Mouse (Mus musculus): Measurements from ENCODE around the gene Exog. TPM values are rescaled to one million over a fixed set of nuclear protein-coding genes. Genes with fewer than 3 reads are reported as not detected.

Exog gene
- total RNA-seq (2021), result 1 to 10 TPM; 1.4 to 1.9 TPM
- long read RNA-seq, experiment 1, partial matches to known transcripts, result 0 of 2 reads
- long read RNA-seq, experiment 1, other reads (novel, unspliced or antisense), result 0 of 2 reads
- long read RNA-seq, experiment 2, partial matches to known transcripts, result 0 of 2 reads
- long read RNA-seq, experiment 2, other reads (novel, unspliced or antisense), result 1 of 2 reads

- peak; percentile 99 for DNase-seq
- intact Hi-C loops (cut with DNase I; ENCODE audit: low total_unique reads), result no loop called here
These were observed at the start of gene Exog for GRCm38 (mm10) chr9:119444738-119445429. TSS of gene Exog (plus strand) at chr9:119444943.

GRCm38 (mm10) chr9:119401351-119401750 is 43.4 kb upstream of the Exog start:
- no peak for DNase-seq
- intact Hi-C loops (cut with DNase I; ENCODE audit: low total_unique reads), result no loop called here

- intact Hi-C loops (cut with DNase I; ENCODE audit: low total_unique reads), result no loop called here
- DNase-seq, result peak; percentile 96
These were observed 42.9 kb upstream of the Exog start, which contains the start of gene Acvr2b for GRCm38 (mm10) chr9:119401801-119402214. TSS of gene Acvr2b (plus strand) at chr9:119402118.

GRCm38 (mm10) chr9:119402253-119403235 is 42.2 kb upstream of the Exog start:
- peak; percentile 49 for DNase-seq
- intact Hi-C loops (cut with DNase I; ENCODE audit: low total_unique reads), result no loop called here

GRCm38 (mm10) chr9:119403236-119403641 is 41.5 kb upstream of the Exog start:
- DNase-seq, result peak; percentile 46
- intact Hi-C loops (cut with DNase I; ENCODE audit: low total_unique reads), result no loop called here

- intact Hi-C loops (cut with DNase I; ENCODE audit: low total_unique reads), result no loop called here
- no peak for DNase-seq
These were observed 40.7 kb upstream of the Exog start for GRCm38 (mm10) chr9:119404090-119404489.

- DNase-seq, result peak; percentile 62
- intact Hi-C loops (cut with DNase I; ENCODE audit: low total_unique reads), result no loop called here
These were observed 36.9 kb upstream of the Exog start for GRCm38 (mm10) chr9:119407884-119408283.

DNA sequence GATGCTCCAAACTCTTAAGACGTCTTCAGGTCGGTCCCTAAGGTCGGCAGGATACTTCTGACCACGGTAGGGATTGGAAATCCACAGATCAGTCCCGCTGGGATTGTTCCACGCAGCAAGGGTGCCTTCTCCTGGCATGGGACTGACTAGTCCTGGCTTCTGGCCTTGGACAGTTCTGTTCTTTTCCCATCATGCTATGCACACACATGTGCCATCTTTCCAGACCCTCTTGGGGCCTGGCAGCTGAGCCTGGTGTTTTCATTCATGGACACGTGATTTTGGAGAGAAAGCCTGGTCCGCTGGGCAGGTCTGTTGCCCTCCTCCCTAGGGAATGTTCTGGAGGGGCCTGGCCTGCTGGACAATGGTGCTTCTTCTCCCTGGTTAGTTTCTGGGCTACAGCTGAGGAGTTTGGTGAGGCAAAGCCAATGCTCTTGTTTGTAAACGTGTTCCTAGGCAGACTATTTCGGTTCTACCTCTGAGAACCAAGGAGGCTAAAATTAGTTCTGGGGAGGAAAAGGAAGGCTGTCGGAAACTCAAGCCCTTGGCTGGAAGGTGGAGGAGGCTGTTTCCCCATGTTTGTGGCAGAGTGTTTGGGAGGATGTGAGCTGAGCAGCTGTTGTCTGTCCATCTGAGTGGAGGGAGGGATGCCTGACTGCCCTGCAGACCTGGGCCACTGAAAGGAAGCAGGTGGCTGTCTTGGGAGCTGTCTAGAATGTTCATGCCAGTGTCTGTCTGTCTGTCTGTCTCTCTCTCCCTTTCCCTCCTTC is 35.7 kb upstream of the Exog start:
- intact Hi-C loops (cut with DNase I; ENCODE audit: low total_unique reads), result no loop called here
- DNase-seq, result peak; percentile 60

- no peak for DNase-seq
- intact Hi-C loops (cut with DNase I; ENCODE audit: low total_unique reads), result no loop called here
These were observed 34.9 kb upstream of the Exog start for GRCm38 (mm10) chr9:119409864-119410263.

GRCm38 (mm10) chr9:119418025-119418424 is 26.7 kb upstream of the Exog start:
- intact Hi-C loops (cut with DNase I; ENCODE audit: low total_unique reads), result no loop called here
- no peak for DNase-seq

- intact Hi-C loops (cut with DNase I; ENCODE audit: low total_unique reads), result no loop called here
- no peak for DNase-seq
These were observed 24.8 kb upstream of the Exog start for GRCm38 (mm10) chr9:119419852-119420438.

DNA sequence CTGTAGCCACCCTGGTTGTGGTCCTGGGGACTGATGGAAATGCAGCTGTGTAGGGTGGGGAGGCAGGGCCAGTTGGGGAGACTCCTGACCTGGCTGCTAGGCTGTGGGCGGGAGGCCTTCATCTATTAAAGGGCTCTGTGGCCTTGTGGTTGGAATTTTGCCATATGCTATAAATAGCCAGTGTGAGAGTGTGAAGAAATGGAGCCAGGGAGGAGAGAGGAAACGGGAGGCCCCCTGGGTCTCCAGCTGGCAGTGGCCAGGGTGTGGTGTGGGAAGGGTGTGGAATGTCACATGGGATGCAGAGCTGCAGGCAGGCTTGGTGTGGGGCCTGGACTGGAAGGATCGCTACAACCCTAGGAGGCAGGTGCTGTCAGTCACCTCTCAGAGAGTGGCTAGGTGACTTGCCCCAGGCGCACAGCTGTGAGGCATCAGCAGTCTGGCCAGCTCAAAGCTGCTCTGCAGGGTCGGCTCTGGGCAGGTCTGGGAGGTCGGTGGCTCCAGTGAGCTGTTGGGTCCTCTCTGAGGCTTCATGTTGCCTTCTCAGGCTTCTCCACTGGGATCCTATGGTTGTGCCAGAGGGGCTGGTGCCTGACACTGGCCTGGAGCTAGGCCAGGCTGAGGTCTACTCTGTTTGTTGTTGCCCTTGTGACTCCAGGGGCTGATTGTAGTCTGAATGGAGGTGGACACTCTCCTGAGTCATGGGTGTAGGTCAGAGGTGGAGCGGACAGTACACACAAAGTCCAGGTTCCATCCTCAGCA is 19.3 kb upstream of the Exog start:
- intact Hi-C loops (cut with DNase I; ENCODE audit: low total_unique reads), result no loop called here

GRCm38 (mm10) chr9:119425976-119426415 is 18.7 kb upstream of the Exog start:
- intact Hi-C loops (cut with DNase I; ENCODE audit: low total_unique reads), result no loop called here
- DNase-seq, result no peak

More for the DNA sequence above, 19.3 kb upstream of the Exog start:
- DNase-seq, result peak; percentile 76

DNA sequence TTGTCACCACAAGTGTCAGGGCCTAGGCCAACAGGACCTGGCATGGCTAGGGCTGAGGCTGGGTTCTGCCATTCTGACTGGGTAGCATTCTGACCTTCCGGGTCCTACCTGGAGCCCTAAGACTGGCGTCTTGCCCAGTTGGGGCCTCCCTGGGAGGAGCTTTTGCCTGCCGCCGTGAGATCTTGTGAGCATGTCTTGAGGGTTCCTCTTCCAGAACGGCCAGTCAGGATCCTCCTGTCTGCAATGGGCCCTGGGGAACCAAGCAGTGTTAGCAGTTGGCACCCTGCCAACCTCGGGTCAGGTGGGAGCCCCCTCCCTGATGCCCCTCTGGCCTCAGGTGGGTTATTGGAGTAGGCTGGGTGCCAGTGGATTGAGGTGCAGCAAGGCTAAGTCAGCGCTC is 18.3 kb upstream of the Exog start:
- intact Hi-C loops (cut with DNase I; ENCODE audit: low total_unique reads), result no loop called here
- no peak for DNase-seq

DNA sequence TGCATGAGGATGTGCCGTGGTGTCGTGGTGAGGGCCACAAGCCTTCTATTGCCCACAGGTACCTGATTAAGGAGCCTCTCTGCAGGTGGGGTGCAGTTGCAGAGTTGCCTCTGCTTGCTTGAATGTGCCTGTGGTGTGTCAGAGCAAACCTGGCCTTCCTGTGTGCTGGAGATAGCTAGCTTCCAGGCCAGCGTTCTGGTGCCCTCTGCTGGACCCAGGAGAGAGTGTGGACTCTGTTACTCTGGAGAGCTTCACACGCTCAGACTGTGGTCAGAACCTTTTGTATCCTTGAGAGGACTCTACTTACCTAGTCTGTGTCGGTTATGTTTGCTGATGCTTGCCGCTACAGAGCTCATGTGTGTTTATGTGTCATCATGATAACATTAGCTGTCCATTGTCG is 14.4 kb upstream of the Exog start:
- intact Hi-C loops (cut with DNase I; ENCODE audit: low total_unique reads), result loop anchor here (5.0 kb wide), 1 partner anchor 68 kb away; no protein-coding TSS in a partner anchor
- DNase-seq, result peak; percentile 84

- intact Hi-C loops (cut with DNase I; ENCODE audit: low total_unique reads), result loop anchor here (5.0 kb wide), 1 partner anchor 39 kb away; no protein-coding TSS in a partner anchor
- DNase-seq, result no peak
These were observed 8.9 kb upstream of the Exog start for GRCm38 (mm10) chr9:119435855-119436254.

DNA sequence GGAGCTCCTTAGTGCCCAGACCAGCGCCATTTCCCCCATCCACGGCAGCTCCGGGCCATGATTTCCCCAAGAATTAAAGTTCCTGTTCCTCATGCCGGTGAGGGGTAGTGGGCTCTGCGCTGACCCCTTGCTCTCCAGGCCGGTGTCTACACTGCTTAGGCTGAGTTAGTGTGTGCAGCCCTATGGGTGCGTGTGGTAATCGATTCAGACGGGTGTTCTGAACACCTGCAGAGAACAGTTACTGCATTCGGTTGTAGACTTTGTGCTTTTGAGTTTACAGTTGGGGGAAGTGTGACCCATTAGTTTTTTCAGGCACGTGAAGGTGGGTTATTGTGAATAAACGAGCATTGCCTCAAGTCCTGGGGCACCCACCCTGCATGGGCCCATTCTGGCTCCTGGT is 6.7 kb upstream of the Exog start:
- no peak for DNase-seq
- intact Hi-C loops (cut with DNase I; ENCODE audit: low total_unique reads), result loop anchor here (5.0 kb wide), 1 partner anchor 41 kb away; no protein-coding TSS in a partner anchor

GRCm38 (mm10) chr9:119438498-119439000 is 6.2 kb upstream of the Exog start:
- intact Hi-C loops (cut with DNase I; ENCODE audit: low total_unique reads), result loop anchor here (5.0 kb wide), 1 partner anchor 41 kb away; no protein-coding TSS in a partner anchor
- DNase-seq, result no peak
